Mouse (Mus musculus): ENCODE measurements at regions not wholly inside any gene's neighbourhood (a gene's known extent, or its start where the extent isn't known, plus 50 kb on each side); places are given as distances from the start of the nearest gene placed in this dataset.

GRCm38 (mm10) chr9:82728652-82729051, 100.7 kb upstream of the Irak1bp1 start:
- no peak for DNase-seq

GRCm38 (mm10) chr9:82729646-82730045, 99.7 kb upstream of the Irak1bp1 start:
- DNase-seq: no peak

GRCm38 (mm10) chr9:82733024-82733585, 96.2 kb upstream of the Irak1bp1 start:
- no peak for DNase-seq

GRCm38 (mm10) chr9:82734959-82735358, 94.4 kb upstream of the Irak1bp1 start:
- no peak for DNase-seq

GRCm38 (mm10) chr9:82759979-82760378, 69.4 kb upstream of the Irak1bp1 start:
- DNase-seq: no peak

- DNase-seq: no peak
Observed at GRCm38 (mm10) chr9:82760682-82761468, 68.5 kb upstream of the Irak1bp1 start.

- DNase-seq: no peak
Observed at GRCm38 (mm10) chr9:82763651-82764050, 65.7 kb upstream of the Irak1bp1 start.
